In the genomic region with DNA sequence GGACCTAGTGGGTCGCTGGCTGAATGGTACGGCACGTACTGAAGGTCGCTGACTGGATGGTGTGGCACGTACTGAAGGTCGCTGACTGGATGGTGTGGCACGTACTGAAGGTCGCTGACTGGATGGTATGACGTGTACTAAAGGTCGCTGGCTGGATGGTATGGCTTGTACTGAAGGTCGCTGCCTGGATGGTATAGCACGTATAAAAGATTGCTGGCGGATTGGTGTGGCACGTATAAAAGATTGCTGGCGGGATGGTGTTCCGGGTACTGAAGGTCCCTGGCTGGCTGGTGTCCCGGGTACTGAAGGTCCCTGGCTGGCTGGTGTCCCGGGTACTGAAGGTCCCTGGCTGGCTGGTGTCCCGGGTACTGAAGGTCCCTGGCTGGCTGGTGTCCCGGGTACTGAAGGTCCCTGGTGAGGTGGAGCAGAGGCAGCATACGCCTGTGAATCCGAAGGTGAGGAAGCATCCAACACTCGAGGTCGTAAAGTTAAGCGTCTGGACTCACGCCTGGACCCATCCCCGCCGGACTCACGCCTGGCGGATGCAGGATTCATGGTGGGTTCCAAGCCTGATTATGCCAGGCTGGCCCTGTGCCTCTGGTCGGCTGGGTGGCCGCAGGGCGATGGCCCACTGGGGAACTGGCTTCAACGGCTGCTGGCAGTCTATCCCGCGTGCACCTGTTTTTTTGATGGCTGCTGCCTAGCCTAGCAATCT, we compare ENCODE assay signal across 19 mouse cellular contexts. TPM values are rescaled to one million over a fixed set of nuclear protein-coding genes. Genes with fewer than 3 reads are reported as not detected.
DNase-seq lines count a peak whose midpoint lies in the region; ATAC-seq and TF ChIP-seq lines count a peak whose summit lies in the region.
"Not testable (repeated sequence)": the region's sequence is repeated elsewhere in the genome, so short reads cannot be mapped to it uniquely, and the experiment has no call there.
"Had no signal": no experiment of that assay in that cellular context is flagged by ENCODE, and none has a peak within 500 bp of the region (broad histone marks: within the 10 kb centered on the region; RNA-seq: fewer than 3 reads in every experiment).

A gene (minus strand): TSS at position 641 of the 715 bp plus-strand sequence.
A gene (minus strand): TSS at position 705 of the 715 bp plus-strand sequence.

- not testable (repeated sequence) for TF ChIP-seq EP300 in heart, adult 2 months (IDR thresholded peaks at IDR 0.05; ENCODE audit: insufficient read depth, low read depth, low read length)

- H3K4me1 ChIP-seq in cerebellum, adult 2 months (ENCODE audit: control insufficient read depth, insufficient read depth, low read length); heart, adult 2 months (ENCODE audit: control insufficient read depth, insufficient read depth, low read length); hindbrain, embryonic 15.5 days (replicated peaks): not testable (repeated sequence)

- DNase-seq in adrenal gland, postnatal 10 days, result peak; percentile 75
- peak; percentile 41 to 43 for DNase-seq in cerebellum, adult 2 months
- peak; percentile 72 for DNase-seq in gastrocnemius, adult 18-20 months (ENCODE audit: low spot score)
- peak; percentile 41 to 53 for DNase-seq in heart, adult 2 months
- peak; percentile 46 to 57 for DNase-seq in layer of hippocampus, postnatal 10 days (ENCODE audit: low spot score in 2 of 2)
- DNase-seq in ovary, adult 18-20 months (ENCODE audit: low spot score), result peak; percentile 60

- H3K9ac ChIP-seq in heart, adult 2 months (ENCODE audit: low read depth, low read length); hindbrain, embryonic 15.5 days: not testable (repeated sequence)

- intact Hi-C loops in heart, adult 2 months (cut with DNase I), result not testable (repeated sequence)

- H3K4me3 ChIP-seq in cerebellum, adult 2 months (replicated peaks; ENCODE audit: insufficient read depth, low read depth, low read length), result peak within 1 kb of the TSS; percentile 13
- H3K4me3 ChIP-seq in heart, adult 2 months; hindbrain, embryonic 15.5 days: not testable (repeated sequence)

- not testable (repeated sequence) for H3K36me3 ChIP-seq in heart, adult 2 months (ENCODE audit: control insufficient read depth, insufficient read depth, low read length); hindbrain, embryonic 15.5 days

- H3K79me2 ChIP-seq in heart, adult 2 months (replicated peaks; ENCODE audit: control insufficient read depth, insufficient read depth, low read length), result not testable (repeated sequence)

- WGBS in cerebellum, adult 2 months, result 12% methylated on average over 36 of the region's 36 CpGs
- 57% methylated on average over 36 of the region's 36 CpGs for WGBS in heart, adult 2 months
- WGBS in hindbrain, embryonic 15.5 days, result 84% methylated on average over 36 of the region's 36 CpGs

- TF ChIP-seq CTCF in cerebellum, adult 2 months (IDR thresholded peaks at IDR 0.05; ENCODE audit: borderline replicate concordance, insufficient read depth, low read depth, low read length); heart, adult 2 months (IDR thresholded peaks at IDR 0.05): not testable (repeated sequence)

- not testable (repeated sequence) for H3K4me2 ChIP-seq in hindbrain, embryonic 15.5 days

- peak; percentile 38; the same call in 1 of the 2 replicates for ATAC-seq in hindbrain, embryonic 15.5 days (ENCODE audit: low FRiP score, low read depth)

- not testable (repeated sequence) for H3K27ac ChIP-seq in cerebellum, adult 2 months (ENCODE audit: insufficient read depth, low read length); heart, adult 2 months; hindbrain, embryonic 15.5 days (replicated peaks)

- TF ChIP-seq POLR2A in cerebellum, adult 2 months (IDR thresholded peaks at IDR 0.05; ENCODE audit: borderline replicate concordance, insufficient read depth, low read length); heart, adult 2 months (IDR thresholded peaks at IDR 0.05; ENCODE audit: insufficient read depth, low read depth, low read length): not testable (repeated sequence)

- H3K9me3 ChIP-seq in hindbrain, embryonic 15.5 days, result not testable (repeated sequence)

- not testable (repeated sequence) for H3K27me3 ChIP-seq in cerebellum, adult 2 months (ENCODE audit: control insufficient read depth, insufficient read depth, low read length); heart, adult 2 months (ENCODE audit: control insufficient read depth, insufficient read depth, low read length); hindbrain, embryonic 15.5 days

RNA-seq across cellular contexts. Expression of the first gene that starts in this region (rescaled TPM):
- total RNA-seq in adrenal gland, postnatal 10 days (2021), result not detected
- polyA plus RNA-seq in cerebellum, adult 2 months (2012; rRNA removed), result not detected in 2 replicates
- total RNA-seq in gastrocnemius, adult 18-20 months (2021), result not detected
- not detected for total RNA-seq in heart, adult 2 months (2021)
- not detected in 2 replicates for polyA plus RNA-seq in heart, adult 2 months (2012; rRNA removed)
- not detected in 2 replicates for polyA plus RNA-seq in hindbrain, embryonic 15.5 days (2015; fragmentation: Nextera tagmentation; extraction: Ambion mirVana)
- not detected for total RNA-seq in layer of hippocampus, postnatal 10 days (2021)
- total RNA-seq: left cerebral cortex, adult 8-10 months had no signal
- polyA plus RNA-seq: activated CD4-positive, CD25-positive, alpha-beta regulatory T cell, adult 4 months; CD4-positive, CD25-positive, alpha-beta regulatory T cell, adult 4 months; forebrain, embryonic 13.5 days; heart, embryonic 14.5 days; hindbrain, embryonic 14.5 days; kidney, embryonic 15.5 days; limb, embryonic 15.5 days; midbrain, embryonic 11.5 days; neural tube, embryonic 15.5 days; spleen, adult 2 months; stomach, postnatal 0 days had no signal

RNA-seq across cellular contexts. Expression of the second gene that starts in this region (rescaled TPM):
- total RNA-seq in adrenal gland, postnatal 10 days (2021), result under 1 TPM in 1 of 2 experiments, not detected in 1; 0.12 TPM
- polyA plus RNA-seq in cerebellum, adult 2 months (2012; rRNA removed), result not detected in 2 replicates
- total RNA-seq in gastrocnemius, adult 18-20 months (2021), result not detected
- not detected for total RNA-seq in heart, adult 2 months (2021)
- polyA plus RNA-seq in heart, adult 2 months (2012; rRNA removed), result not detected in 2 replicates
- polyA plus RNA-seq in hindbrain, embryonic 15.5 days (2015; fragmentation: Nextera tagmentation; extraction: Ambion mirVana), result not detected in 2 replicates
- not detected for total RNA-seq in layer of hippocampus, postnatal 10 days (2021)
- total RNA-seq: left cerebral cortex, adult 8-10 months had no signal
- polyA plus RNA-seq: activated CD4-positive, CD25-positive, alpha-beta regulatory T cell, adult 4 months; CD4-positive, CD25-positive, alpha-beta regulatory T cell, adult 4 months; forebrain, embryonic 13.5 days; heart, embryonic 14.5 days; hindbrain, embryonic 14.5 days; kidney, embryonic 15.5 days; limb, embryonic 15.5 days; midbrain, embryonic 11.5 days; neural tube, embryonic 15.5 days; spleen, adult 2 months; stomach, postnatal 0 days had no signal

Comparison
In these comparisons a context has a peak if more than half of its experiments do, and no peak if none do; other contexts are left out.
1. Peak in DNase-seq in adrenal gland, postnatal 10 days; RNA of the genes that start here not detected or under 1 TPM.
2. Peak in DNase-seq and H3K4me3 ChIP-seq in cerebellum, adult 2 months; RNA of the genes that start here not detected or under 1 TPM.
3. Peak in DNase-seq in gastrocnemius, adult 18-20 months; RNA of the genes that start here not detected or under 1 TPM.
4. Peak in DNase-seq in heart, adult 2 months; RNA of the genes that start here not detected or under 1 TPM.
5. Peak in ATAC-seq in hindbrain, embryonic 15.5 days; RNA of the genes that start here not detected or under 1 TPM.
6. Peak in DNase-seq in layer of hippocampus, postnatal 10 days; RNA of the genes that start here not detected or under 1 TPM.